Mouse (Mus musculus) liver, adult 2 months (tissue): ENCODE data around the gene Yaf2.
A peak's percentile ranks its signal among the peaks of the same experiment; 100 is the strongest.

ENCODE experiments used
- CTCF ChIP-seq: fragments of 200-500 bp; IDR thresholded peaks from 2 replicates; pipeline ENCODE4 v1.5.1; 2011; ENCODE audit warnings: low read depth, low read length, control low read depth
- POLR2A ChIP-seq: fragments of 200-500 bp; IDR thresholded peaks from 2 replicates; pipeline ENCODE4 v1.6.1; 2011; ENCODE audit warnings: low read length, control low read depth; ENCODE audit not compliant: insufficient read depth; ENCODE audit errors: extremely low read depth

- peak; percentile 27; the same call in 1 of the 2 replicates for TF ChIP-seq CTCF
- no peak for TF ChIP-seq POLR2A
Observed at GRCm38 (mm10) chr15:93265728-93266127, 71.0 kb downstream of the Yaf2 start.
